Mouse (Mus musculus) liver, adult 2 months (tissue): ENCODE measurements at regions not wholly inside any gene's neighbourhood (a gene's known extent, or its start where the extent isn't known, plus 50 kb on each side); places are given as distances from the start of the nearest gene placed in this dataset.

ENCODE experiments used
- CTCF ChIP-seq: fragments of 200-500 bp; IDR thresholded peaks from 2 replicates; pipeline ENCODE4 v1.5.1; 2011; ENCODE audit warnings: low read depth, low read length, control low read depth
- POLR2A ChIP-seq: fragments of 200-500 bp; IDR thresholded peaks from 2 replicates; pipeline ENCODE4 v1.6.1; 2011; ENCODE audit warnings: low read length, control low read depth; ENCODE audit not compliant: insufficient read depth; ENCODE audit errors: extremely low read depth

GRCm38 (mm10) chr13:111323206-111323605, 68.4 kb downstream of the Actbl2 start:
- TF ChIP-seq CTCF (no peak), POLR2A (no peak)
